Mouse (Mus musculus) layer of hippocampus, postnatal 25 days (tissue): ENCODE results near the gene Dnase1l2. TPM values are rescaled to one million over a fixed set of nuclear protein-coding genes. Genes with fewer than 3 reads are reported as not detected.
"Not testable (repeated sequence)": the region's sequence is repeated elsewhere in the genome, so short reads cannot be mapped to it uniquely, and the experiment has no call there.

Experiments used
- DNase-seq, 2 experiments: peaks; one replicate each; pipeline ENCODE4 v3.0.0; 2022; ENCODE audit warnings: mixed read lengths in 2 of 2, low spot score in 1 of 2; ENCODE audit errors: extremely low spot score in 1 of 2
- total RNA-seq, 2 experiments: library from RNA; stranded (reverse); gene quantifications; 2 replicates each; pipeline ENCODE4 v1.2.3; 2021

Gene Dnase1l2
- total RNA-seq, 2 experiments from 2014 or later = 6.0 to 7.8 TPM

GRCm38 (mm10) chr17:24441148-24441547 lies 1.8 kb downstream of the Dnase1l2 start:
- DNase-seq = no peak

DNA sequence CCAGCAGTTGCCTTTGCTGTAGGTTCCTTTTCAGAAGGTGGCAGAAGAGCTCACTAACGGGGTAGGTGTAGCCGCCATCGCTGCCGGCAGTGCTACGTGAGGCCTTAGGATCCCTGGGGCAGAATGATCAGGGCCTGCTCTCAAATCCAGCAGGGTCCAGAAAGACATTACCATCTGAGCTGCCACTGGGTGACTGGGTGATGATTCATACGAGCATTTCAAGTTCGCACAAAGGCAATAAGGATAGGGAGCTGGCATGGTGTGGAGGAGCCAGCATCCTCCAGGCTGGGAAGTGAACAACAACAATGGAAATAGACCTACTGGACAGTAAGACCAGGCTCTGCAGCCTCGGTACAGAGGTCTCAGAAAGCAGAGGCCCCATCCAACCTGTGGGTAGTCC lies 2.5 kb downstream of the Dnase1l2 start:
- no peak for DNase-seq

GRCm38 (mm10) chr17:24437016-24437415 lies 5.9 kb downstream of the Dnase1l2 start:
- DNase-seq = no peak

- DNase-seq = no peak
These were observed 13.5 kb downstream of the Dnase1l2 start for GRCm38 (mm10) chr17:24429201-24429983.

- no peak for DNase-seq
These were observed 15.7 kb downstream of the Dnase1l2 start for GRCm38 (mm10) chr17:24427170-24427557.

DNA sequence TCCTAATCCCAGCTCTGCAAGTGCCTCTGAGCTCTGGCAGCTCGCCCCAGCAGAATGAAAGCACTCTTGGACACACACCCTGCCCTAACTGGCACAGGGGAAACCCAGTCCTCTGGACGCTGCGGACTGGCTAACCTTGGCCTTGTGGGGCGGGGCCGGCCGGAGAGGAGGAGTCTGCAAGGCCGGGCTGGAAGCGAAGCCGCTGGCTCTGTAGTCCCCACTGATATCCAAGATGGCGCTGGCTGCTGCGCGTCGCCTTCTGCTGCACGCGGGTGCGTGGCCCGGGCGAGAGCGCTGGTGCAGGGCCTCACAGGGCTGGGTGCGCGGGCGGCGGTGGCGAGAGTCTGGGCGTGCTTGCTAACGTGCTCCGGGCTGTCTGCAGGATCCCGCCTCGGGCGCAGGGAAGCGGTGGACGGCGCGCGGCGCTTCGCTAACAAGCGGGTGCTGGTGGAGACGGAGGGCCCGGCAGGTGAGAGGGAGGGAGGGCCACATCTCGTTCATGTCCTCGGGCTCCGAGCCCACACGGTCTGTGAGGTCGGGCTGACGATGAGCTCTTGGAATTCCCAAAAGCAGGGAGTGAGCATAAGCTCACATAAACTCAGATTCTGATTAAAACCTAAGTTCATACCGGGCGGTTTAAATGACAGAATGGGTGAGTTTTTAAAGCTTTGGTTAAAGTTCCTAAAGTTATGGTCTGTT lies 16.3 kb downstream of the Dnase1l2 start, which contains the start of gene Eci1:
Gene Eci1, plus strand, starts transcription at position 171 of the 699 bp plus-strand sequence.
- peak; percentile 74 to 82 for DNase-seq

DNA sequence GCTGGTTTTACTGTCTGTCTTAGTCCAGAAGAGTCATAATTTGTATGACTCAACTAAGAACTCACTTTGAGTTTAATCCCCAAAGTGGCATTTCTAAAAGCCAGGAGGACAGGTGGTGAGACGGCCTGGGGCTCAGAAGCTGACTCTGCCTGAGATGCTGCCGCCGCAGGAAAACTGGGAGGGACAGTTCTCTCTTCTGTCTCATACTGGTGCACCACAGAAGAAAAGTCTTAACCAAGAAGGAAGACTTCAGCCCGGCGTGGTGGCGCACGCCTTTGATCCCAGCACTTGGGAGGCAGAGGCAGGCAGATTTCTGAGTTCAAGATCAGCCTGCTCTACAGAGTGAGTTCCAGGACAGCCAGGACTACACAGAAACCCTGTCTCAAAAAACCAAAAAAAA lies 17.0 kb downstream of the Dnase1l2 start:
- DNase-seq = no peak

- DNase-seq = not testable (repeated sequence)
These were observed 17.6 kb downstream of the Dnase1l2 start for GRCm38 (mm10) chr17:24425326-24425725.

GRCm38 (mm10) chr17:24424489-24424888 lies 18.4 kb downstream of the Dnase1l2 start:
- no peak for DNase-seq

- no peak for DNase-seq
These were observed 19.8 kb downstream of the Dnase1l2 start for GRCm38 (mm10) chr17:24423114-24423513.

DNA sequence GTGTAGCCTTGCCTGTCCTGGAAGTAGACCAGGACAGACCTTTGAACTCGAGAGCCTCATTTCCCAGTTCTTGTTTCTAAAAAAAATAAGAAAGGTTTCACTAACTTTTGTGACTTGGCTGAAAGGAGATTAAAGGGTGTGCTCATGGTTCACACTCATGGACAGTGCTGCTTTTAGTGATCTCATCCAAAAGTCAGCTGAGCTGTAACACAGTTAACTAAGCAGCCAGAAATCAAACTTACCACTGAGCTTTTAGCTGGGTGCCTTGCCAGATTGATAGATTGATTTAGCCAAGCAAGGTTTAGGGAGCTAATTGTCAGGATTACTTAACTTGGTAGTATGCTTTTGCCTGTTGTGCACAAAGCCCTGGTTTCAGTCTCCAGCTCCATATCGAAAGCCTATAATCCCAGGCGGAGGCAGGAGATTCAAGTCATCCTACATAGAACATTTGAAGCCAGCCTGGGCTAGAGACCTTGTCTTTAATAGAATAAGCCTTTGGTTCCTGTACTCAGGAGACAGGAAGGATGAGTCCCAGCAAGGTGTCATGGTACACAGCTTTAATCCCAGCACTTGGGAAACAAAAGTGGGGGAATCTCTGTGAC lies 26.8 kb downstream of the Dnase1l2 start:
- DNase-seq = no peak

- DNase-seq = no peak
These were observed 27.9 kb downstream of the Dnase1l2 start for GRCm38 (mm10) chr17:24415011-24415410.

- peak; percentile 82 to 87 for DNase-seq
These were observed 28.5 kb downstream of the Dnase1l2 start, which contains the start of gene Rnps1 for GRCm38 (mm10) chr17:24414230-24414976. TSS of gene Rnps1 (plus strand) at chr17:24414565.

DNA sequence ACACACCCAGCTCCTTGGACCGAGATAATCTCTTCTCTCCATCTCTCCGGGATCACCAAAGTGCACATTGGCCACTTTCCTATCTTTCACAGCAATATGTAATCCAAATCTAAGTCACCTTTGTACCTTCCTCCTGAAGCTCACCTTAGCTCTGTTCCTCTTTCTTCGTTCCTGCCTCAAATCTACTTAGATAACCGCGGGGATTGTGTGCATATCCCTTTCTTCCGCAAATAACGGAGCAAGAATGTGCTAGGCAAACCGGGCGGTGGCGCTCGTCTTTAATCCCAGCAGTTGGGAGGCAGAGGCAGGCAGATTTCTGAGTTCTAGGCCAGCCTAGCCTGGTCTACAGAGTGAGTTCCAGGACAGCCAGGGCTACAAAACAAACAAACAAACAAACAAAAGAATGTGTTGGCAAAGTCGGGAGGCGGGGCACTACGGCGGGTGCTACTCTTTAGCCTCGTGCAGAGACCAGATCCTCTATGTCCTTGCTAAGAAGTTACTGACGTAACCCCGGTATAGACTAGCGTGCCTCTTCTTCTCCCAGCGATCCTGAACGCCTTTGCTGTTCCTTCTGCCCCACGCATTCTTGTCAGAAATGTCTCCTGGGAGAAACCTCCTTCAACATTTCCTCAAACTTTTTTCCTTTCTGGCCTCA lies 29.2 kb downstream of the Dnase1l2 start:
- no peak for DNase-seq

GRCm38 (mm10) chr17:24407116-24407803 lies 35.6 kb downstream of the Dnase1l2 start:
- DNase-seq = no peak

- DNase-seq = no peak
These were observed 40.5 kb downstream of the Dnase1l2 start for GRCm38 (mm10) chr17:24402371-24402770.

DNA sequence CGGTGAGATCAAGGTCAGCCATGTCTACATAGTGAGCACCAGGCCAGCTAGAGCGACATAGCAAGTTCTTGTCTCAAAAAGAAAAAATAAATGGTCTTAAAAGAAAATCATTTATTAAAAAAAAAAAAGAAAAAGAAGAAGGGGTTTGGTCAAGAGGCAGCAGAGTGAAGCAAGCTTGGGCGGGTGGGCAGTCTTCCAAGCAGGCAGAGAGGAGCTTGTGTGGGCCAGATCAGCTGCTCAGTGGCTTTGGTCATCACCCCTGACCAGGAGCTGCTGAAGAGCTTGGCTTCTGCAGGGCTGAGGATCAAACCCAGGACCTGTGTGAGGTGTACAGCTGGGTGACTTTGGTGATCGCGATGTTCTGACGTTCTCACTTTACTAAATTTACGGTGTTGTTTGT lies 48.4 kb downstream of the Dnase1l2 start:
- no peak for DNase-seq

DNA sequence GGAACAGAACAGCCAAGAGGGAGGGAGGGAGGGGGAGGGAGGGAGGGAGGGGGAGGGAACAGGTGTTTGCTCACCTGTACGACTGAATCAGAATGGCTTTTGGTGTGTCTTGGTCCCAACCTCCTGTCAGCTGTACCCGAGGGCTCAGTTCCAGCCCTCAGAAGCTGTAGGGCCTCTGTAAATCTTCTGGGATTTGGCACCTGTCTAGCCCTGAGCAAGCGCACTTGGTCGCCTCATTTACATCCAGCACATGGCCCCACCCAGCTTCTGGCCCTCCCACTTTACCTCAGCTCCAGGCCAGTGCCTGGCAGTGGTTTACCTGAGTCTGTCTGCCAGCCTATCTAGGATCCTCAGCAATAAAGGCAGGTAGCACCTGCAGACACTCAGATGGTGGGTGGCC lies 49.4 kb downstream of the Dnase1l2 start:
- no peak for DNase-seq

DNA sequence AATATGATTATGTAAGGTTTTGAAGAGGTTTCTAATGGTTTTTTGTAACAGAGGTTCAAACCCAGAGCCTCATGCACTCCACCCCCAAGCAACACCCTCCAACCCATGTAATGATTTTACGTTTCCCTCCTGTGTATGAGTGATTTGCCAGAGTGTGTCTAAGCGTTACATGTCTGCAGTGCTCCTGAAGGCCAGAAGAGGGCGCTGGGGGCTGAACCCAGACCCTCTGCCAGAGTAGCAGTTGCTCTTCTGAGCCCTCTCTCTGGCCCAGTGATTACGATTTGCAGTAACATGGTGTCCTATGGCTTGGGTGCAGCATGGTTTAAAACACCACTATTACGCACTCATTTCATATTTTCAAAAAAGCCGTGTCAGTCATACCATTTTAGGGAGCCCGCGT lies 51.8 kb downstream of the Dnase1l2 start:
- DNase-seq = peak in 1 of 2 experiments; percentile 28
